Mouse (Mus musculus) gastrocnemius, postnatal 36 days (tissue): ENCODE data around the gene Ppp2r5e. TPM values are rescaled to one million over a fixed set of nuclear protein-coding genes. Genes with fewer than 3 reads are reported as not detected.

Source experiments
- DNase-seq, 2 experiments: peaks; one replicate each; pipeline ENCODE4 v3.0.0; 2022
- intact Hi-C: fragments of 180-260 bp; cut with DNase I; formaldehyde crosslinking; loops from one replicate; pipeline ENCODE4 v1.15.1; 2025
- long read RNA-seq, 2 experiments: library from polyadenylated mRNA; stranded (forward); transcript quantifications; one replicate each; pipeline ENCODE4 v2.0.0; 2021
- total RNA-seq, 2 experiments: library from RNA; stranded (reverse); gene quantifications; 2 replicates each; pipeline ENCODE4 v1.2.3; 2021

Ppp2r5e gene
- 10 to 100 TPM; 25.7 to 29.8 TPM for total RNA-seq
- long read RNA-seq, experiment 1, full-length matches to known transcripts = 6 of 12 reads
- long read RNA-seq, experiment 1, partial matches to known transcripts = 1 of 12 reads
- long read RNA-seq, experiment 1, other reads (novel, unspliced or antisense) = 5 of 12 reads
- long read RNA-seq, experiment 2, full-length matches to known transcripts = 23 of 32 reads
- long read RNA-seq, experiment 2, partial matches to known transcripts = 1 of 32 reads
- long read RNA-seq, experiment 2, other reads (novel, unspliced or antisense) = 8 of 32 reads

DNA sequence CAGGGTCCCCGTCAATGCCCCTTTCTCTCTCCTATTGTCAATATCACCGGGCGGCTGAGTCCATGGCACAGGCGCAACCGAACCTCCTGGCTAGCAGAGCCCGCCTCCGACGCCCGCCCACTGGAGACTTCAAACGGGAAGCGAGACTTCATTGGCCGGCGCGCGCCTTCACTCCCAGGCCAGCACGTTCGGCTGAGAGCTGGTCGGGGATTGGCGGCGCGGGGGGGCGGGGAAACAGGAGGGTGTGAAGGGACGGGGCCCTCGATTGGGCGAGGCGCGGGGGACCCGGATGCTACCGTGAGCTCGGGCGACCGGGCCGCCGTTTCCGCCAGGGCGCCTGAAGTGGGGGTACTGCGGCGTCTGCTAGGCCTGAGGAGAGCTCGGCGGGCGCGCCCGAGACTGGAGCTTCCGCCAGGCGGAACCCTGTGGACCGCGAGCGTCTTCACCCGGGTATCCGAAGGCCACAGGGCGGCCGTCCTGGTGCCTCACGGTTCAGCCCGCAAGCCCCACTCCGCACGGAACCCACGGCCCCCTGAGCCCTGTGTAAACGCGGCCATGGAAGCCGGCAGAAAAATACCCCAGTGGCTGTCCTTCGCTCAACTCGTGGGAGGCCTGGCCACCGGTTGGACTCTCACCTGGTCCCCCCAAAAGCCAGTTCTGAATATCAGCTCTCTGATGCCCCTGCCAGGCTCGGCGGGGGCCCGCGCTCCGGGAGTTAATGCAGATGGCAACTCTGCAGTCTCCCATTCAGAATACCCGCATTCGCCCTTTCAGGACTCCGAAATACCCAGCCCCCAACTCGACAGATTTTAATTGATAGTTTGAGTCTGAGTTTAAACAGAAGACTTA lies at the start of gene Ppp2r5e:
Gene Ppp2r5e, minus strand, starts transcription at position 92 of the 849 bp plus-strand sequence.
- peak; percentile 96 to 99 for DNase-seq
- intact Hi-C loops = loop anchor here (5.0 kb wide), 2 partner anchors 99 to 129 kb away; no protein-coding TSS in a partner anchor

DNA sequence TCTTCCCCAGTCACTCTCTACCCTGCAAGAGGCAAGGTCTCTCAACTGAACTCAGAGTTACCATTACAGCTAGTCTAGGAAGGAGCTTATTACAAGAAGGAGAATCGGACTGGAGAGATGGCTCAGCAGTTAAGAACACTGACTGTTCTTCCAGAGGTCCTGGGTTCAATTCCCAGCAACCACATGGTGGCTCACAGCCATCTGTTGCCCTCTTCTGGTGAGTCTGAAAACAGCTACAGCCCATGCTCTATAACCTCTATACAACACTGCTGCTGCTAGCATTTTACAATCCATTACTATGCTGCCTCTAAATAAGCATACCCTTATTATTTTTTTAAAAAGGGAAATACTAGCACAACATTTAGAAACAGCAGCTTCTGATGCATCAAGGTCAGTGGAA lies 49.7 kb upstream of the Ppp2r5e start:
- no peak for DNase-seq
- intact Hi-C loops = no loop called here

DNA sequence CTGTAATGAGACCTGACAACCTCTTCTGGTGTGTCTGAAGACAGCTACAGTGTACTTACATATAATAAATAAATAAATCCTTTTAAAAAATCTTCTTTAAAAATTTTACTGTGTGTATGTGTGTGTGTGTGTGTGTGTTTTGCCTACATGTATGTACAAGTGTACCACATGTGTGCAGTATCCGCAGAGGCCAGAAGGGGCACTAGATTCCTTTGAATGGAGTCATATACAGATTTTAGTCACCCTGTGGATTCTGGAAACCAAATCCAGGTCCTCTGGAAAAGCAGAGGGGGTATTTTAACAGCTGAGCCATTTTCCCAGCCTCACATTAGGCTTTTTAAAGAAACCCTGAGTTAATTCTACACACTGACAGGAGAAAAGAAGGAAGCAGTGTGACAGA lies 45.7 kb upstream of the Ppp2r5e start:
- intact Hi-C loops = no loop called here

DNA sequence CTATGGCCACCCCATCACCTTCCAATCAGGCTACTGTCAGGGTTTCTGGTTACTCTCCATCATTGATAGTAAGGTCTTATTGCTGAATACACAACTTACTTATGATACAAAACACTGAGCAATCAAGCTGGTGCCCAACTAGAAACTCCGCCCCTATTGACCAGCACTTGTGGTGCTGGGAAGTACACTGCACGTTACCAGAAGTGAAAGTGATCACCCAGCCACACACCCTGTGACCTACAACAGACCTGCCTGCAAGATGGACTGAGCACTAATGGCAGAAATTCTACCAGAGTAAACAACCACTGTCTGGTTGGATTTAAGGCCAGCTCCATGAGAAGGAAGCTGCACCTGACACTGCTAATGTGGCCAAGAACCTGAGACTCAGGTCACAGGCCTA lies 42.3 kb upstream of the Ppp2r5e start:
- no peak for DNase-seq
- intact Hi-C loops = no loop called here

More for the DNA sequence above, 45.7 kb upstream of the Ppp2r5e start:
- no peak for DNase-seq

DNA sequence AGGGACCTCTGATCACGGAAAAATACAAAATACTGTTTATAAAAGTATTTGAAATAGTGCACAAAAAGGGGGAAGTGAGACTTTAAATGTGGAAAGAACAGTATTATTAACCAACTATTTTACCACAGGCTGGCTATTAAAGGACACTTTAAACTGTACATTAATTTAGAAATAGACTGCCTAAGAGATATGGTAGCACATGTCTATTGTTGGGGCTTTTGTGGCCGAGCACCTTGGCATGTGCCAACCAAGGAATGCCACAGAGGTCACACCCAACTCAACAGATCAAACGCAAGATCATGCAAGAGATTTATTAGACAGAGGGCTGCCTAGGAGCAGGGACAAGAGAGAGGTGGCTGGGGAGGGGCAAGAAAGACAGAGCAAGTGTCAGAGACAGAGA lies 41.1 kb upstream of the Ppp2r5e start:
- no peak for DNase-seq
- intact Hi-C loops = no loop called here

DNA sequence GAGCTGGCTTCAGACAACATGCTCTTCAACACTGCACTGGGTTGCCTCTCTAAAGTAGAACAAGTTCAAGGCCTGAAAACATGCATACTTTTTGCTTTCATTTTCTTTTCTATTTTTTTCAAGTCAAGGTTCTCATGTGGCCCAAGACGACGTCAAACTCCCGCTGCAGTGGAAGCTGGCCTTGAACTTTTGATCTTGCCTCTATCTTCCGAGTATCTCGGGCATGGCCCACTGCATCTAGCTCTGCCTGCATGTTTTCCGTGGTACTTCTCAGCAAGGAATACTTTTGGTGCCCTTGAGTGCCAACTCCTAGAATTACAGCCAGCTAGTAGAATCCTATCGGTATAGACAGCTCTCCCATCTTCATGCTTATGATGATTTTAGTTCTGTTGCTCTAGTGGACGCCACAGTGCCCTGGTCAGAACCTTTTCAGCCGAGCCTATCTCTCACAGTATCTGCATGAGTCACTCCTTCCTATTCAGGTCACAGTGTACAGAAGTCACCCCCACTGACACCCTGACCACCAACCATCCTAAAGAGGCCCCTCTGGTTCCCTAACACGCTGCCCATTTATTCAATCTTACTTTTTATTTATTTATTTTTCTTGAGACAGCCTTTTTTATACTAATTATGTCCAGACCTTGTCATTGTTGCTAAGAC lies 39.9 kb upstream of the Ppp2r5e start:
- DNase-seq = no peak
- intact Hi-C loops = no loop called here

DNA sequence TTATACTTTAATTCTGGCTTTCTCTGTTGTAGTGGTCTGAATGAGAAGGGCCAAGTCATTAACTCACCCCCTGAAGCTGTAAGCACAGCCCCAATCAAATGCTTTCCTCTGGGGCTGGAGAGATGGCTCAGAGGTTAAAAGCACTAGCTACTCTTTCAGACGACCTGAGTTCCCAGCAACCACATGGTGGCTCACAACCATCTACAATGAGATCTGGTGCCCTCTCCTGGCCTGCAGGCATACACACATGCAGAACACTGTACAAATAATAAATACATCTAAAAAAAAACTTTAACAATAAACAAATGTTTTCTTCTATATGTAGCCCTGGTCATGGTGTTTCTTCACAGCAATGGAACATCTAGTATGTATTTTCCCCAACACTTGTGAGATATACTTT lies 33.6 kb upstream of the Ppp2r5e start:
- DNase-seq = no peak
- intact Hi-C loops = no loop called here

DNA sequence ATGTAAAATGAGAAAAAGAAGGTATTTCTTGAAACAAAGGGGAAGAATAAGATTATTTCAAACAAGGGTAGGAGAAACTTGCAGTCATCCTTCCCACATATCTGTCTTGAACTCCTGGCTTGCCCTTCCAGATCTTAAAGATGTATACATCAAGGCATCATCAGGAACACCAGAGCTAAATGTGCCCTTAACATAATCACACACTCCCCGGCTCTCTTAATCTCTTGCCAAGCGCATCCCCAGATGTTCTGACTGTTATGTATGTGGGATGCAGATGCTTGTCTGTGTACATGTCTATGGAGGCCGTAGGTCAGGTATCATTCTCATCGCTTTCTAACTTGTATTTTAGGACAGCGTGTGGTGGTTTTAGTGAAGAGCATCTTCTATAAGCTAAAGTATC lies 27.2 kb upstream of the Ppp2r5e start:
- DNase-seq = no peak
- intact Hi-C loops = no loop called here

DNA sequence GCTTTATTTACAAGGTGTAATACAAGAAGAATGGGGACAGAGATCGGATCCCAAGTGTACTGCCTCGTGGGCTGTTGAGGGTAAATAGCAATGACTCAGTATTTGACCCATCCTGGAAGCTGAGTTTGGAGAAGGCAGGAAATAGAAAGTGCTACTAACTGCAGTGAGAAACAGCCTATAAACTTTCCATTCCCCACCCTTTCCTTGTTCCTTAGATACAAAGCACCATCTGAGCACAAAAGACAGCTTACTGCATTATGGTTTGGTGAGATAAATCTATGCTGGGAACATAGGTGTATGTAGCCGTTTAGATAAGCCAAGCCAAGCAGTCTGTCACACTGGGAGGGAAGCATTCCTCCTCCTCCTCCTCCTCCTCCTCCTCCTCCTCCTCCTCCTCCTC lies 26.8 kb upstream of the Ppp2r5e start:
- no peak for DNase-seq
- intact Hi-C loops = no loop called here

DNA sequence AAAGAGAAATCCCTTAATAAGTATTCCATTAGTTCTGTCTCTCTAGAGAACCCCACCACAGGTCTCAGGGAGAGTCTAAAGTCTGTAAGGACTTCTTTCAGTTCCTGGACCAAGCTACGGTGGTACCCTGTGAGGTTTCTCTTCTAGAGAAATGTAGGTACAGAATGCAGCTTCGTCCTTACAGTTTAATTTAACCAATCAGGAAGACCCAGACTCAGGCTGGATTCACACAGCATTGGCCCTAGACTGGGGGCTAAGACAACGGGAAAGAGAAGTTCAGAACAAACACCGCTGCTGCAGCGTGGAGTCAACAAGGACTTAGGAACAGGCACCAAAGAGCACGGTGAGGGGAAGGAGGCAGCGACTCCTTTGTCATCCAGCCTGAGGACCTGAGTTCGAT lies 20.8 kb upstream of the Ppp2r5e start:
- intact Hi-C loops = no loop called here
- DNase-seq = no peak

DNA sequence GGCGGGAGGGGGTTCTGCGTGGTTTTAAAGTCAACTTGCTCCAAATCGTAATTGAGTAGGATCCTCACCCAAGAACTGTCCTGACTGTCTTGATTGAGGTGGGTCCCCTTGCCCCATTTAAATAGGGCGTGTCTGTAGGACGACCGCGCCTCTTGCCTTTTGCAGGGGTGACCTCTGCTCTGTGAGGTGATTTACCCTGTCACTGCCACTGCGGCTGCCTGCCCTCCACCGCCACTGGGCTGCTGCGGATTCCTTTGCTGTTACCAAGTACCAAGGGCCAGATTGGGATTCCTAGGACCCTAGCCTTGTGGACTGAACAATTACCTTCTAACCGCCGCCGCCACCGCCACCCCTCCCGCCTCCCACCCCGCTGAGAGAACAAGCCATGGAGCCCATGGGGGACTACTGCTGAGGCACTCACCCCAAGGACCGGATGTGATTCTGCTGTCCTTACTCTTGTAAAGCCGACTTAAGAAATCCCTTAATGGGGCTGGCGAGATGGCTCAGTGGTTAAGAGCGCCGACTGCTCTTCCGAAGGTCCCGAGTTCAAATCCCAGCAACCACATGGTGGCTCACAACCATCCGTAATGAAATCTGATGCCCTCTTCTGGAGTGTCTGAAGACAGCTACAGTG lies 20.2 kb upstream of the Ppp2r5e start:
- DNase-seq = no peak
- intact Hi-C loops = no loop called here

DNA sequence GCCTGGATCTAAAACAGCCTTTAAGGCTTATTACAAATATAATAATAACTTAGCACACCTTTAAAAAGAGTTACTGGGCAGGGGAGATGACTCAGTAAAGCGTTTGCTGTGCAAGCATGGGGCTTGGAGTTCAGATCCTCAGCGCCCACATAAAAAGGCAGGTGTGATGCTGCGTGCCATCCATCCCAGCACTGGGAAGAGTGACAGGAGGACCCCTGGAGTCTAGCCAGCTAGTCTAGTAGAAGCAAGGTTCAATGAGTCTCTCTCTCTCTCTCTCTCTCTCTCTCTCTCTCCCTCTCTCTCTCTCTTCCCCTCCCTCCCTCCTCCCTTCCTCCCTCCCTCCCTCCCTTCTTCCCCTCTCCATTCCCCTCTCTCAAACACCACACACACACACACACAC lies 19.5 kb upstream of the Ppp2r5e start:
- intact Hi-C loops = no loop called here
- DNase-seq = no peak

DNA sequence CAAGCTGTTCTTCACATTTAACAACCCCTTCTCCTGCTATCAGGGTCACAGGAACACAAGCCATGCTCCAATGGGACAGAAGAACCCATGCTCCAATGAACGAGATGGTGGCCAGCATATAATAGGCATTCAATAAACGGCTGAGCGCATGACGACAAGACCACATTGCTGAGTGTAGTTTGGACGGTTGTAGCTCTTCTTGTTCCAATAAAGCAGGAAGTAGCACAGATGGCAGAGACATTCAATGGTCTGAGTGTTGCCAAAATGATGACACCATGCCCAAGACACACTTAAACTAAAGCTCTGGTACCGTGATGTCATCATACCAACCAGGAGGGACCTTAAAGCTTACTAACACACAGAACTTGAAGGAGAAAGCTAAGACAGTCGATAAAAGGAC lies 16.7 kb upstream of the Ppp2r5e start:
- intact Hi-C loops = no loop called here
- no peak for DNase-seq

DNA sequence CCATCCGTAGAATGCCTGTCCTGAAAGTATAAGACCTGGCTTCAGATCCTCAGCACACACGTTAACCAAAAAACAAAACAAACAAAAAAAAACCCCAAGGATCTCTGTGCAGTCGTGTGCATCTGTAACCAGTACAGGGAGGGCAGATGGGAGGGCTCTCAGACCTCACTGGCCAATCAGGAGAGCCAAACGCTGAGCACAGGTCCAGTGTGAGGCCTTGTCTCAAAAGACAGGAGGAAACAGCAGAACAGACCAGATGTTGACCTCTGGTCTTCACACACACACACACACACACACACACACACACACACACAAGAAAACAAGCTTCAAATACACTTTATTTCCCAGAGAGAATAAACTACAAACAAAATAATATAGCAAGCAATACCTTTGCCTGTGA lies 3.4 kb upstream of the Ppp2r5e start:
- DNase-seq = peak in 1 of 2 experiments; percentile 14

DNA sequence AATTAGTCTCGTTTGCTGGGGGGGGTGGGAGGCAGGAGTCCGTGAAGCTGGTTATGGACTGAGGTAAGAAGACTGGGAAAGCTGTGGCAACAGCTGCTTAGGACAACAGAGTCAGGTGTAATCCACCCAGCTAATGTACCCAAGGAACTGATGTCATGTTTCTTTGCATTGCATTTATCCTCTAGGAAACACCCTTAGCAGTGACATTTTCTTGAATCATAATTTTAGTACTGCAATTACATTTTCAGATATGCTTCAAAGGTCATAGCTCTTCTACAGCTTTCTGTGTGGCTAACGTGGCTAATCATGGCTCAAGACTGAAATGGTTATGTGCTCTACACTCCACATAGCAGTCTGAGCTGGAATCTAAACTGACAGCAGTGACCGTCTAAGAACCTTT lies 2.9 kb upstream of the Ppp2r5e start:
- DNase-seq = no peak
- intact Hi-C loops = loop anchor here (5.0 kb wide), 2 partner anchors 102 to 132 kb away; no protein-coding TSS in a partner anchor

More for the DNA sequence above, 3.4 kb upstream of the Ppp2r5e start:
- intact Hi-C loops = loop anchor here (5.0 kb wide), 2 partner anchors 102 to 132 kb away; no protein-coding TSS in a partner anchor

DNA sequence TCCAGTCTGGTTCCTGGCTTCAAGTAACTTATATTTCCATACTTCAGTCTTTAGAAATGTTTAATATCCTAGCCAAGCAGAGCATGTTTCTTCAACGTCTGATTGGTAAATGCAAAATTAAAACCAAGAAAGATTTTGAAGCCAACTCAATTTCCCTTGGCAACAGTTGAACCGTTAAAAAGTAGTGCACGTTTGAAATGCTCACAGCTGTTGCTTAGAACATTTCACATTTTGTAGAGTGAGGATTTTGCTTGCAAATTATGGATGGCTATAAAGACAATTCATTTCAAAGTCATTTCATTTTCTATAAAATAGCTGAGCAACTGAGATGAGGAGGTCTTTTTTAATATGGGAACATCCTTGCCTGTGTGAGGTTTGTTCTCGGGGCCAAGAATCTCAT lies 1.7 kb upstream of the Ppp2r5e start:
- intact Hi-C loops = loop anchor here (5.0 kb wide), 2 partner anchors 100 to 130 kb away; no protein-coding TSS in a partner anchor
- no peak for DNase-seq

DNA sequence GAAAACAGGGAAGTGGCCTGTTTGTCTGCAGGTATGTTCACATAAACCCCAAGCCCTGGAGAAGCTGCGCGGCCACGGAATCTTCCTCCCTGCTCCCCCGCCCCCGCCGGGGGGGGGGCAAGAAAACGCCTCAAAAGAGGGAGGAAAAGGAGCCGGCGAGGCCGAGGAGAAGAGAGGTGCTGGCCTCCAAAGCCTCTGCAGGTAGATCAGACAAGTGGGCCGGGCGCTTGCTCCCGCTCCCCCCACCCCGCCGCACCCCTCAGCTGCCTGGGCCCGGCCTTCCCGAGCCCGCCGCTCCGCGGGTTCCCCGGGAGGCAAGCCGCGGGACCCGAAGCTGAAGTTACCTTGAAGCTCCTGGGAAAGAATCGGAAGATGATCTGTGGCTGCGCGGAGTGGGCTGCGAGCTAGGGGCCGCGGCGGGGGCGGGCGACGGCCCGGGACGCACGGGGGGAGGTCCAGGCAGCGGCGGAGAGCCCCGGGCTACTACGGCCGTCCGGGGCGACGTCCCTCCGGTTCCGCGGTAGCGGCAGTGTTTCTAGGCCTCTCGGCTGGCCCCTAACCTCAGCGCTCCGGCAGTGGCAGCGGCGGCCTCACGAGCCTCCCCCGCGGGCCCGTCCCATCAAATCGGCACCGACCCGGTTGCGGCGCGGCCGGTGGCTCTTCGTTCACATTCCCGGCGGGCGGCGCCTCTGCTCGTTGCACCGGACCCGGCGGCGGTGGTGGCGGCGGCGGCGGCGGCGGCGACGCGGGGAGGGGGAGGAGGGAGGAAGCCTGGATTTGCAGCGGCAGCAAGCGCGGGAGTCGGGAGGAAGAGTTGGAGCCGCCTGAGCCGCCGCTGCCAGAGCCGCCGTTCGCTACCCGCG lies 523 bp downstream of the Ppp2r5e start:
- intact Hi-C loops = loop anchor here (5.0 kb wide), 2 partner anchors 98 to 128 kb away; no protein-coding TSS in a partner anchor
- DNase-seq = no peak

DNA sequence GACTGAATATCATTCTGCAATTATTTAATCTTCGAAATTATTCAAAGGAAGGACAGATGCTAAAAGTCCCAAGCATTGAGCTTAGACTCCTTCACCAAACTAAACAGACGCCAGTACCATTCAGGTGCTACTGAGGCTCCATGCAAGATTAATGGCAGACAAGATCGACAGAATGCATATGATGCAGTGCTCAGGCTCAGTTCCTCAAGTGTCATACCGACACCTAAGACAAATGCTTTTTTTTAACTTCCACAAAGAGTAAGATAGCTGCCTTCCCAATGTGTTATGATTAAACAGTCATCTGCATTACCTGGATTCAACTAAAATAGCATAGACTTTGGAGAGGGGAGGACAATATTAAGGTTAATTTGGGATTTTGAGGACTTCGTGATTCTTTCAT lies 1.6 kb downstream of the Ppp2r5e start:
- intact Hi-C loops = no loop called here
- no peak for DNase-seq

DNA sequence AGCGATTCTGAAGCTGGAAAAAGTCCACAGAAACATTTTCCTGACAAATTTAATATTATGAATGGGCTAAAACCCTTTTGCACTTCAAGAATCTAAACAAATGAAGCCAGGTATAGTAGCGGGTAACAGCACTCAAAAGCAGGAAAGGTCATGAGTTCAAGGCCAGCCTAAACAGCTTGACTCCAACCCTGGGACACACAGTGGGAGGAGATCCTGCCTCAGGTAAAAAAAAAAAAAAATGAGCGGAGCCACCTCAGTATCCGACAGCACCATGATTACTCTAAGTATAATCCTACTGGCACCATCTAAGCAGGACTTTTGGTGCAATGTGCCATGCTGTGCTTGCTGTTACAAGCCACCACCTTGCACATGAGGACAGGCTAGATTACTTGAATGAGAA lies 2.2 kb downstream of the Ppp2r5e start:
- intact Hi-C loops = no loop called here
- DNase-seq = no peak

DNA sequence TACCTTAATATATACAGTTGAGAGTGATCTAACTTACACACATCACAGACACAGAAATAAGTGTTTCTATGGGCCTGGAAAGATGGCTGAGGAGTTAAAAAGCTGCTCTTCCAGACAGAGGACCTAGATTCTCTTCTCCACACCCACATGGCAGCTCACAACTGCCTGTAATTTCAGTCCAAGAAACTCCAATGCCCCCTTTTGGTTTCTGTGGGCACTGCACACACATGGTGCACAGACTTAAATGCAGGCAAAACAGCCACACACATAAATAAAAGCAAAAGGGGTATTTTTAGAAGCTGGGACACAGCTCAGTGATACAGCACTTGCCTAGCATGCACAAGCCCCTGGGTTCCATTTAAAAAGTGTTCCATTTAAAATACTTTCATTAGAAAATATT lies 8.5 kb downstream of the Ppp2r5e start:
- intact Hi-C loops = no loop called here
- DNase-seq = no peak
